ENCODE assay signal across 8 mouse cellular contexts in the genomic region with DNA sequence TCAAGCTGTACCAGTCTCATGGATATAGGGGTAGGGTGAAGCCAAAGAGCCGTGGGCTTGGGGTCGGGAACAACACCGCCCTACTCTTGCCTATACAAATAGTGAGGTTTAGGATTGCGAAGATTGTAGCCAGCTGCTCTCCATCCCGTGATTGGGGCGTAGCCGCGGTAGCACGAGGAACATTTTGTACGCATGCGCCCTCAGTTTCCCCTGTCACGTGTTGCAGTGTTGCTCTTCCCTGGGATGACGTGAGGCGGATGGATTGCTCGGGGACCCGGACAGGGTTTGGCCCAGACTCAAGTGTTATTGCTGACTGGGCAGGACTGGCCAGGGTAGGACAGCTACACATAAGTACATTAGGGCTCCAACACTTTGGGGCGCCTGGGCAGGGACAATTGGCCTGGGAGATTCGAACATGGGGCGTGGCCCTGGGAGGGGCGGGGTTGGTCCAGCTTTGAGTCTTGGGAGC. TPM values are rescaled to one million over a fixed set of nuclear protein-coding genes. Genes with fewer than 3 reads are reported as not detected.
DNase-seq lines count a peak whose midpoint lies in the region; ATAC-seq and TF ChIP-seq lines count a peak whose summit lies in the region.

No protein-coding gene starts in this region.

- H3K4me1 ChIP-seq in cortical plate, adult 2 months (ENCODE audit: control insufficient read depth, insufficient read depth, low read length), result no peaks in the 10 kb centered on the region
- H3K4me1 ChIP-seq in megakaryocyte, embryonic 14.5 days, result peaks cover 25% of the 10 kb centered on the region

- peak overlapping the region; percentile 96 for H3K27ac ChIP-seq in cortical plate, adult 2 months (ENCODE audit: insufficient read depth, low read length)

- DNase-seq in gastrocnemius, adult 8-10 months (ENCODE audit: low spot score in 2 of 2), result peak; percentile 81 to 84
- DNase-seq in hindlimb bud, embryonic 11.5 days (ENCODE audit: extremely low spot score, low read depth, low spot score), result peak; percentile 62
- DNase-seq in left cerebral cortex, adult 8-10 months (ENCODE audit: low spot score in 2 of 2), result peak; percentile 79 to 89
- peak; percentile 93 to 94 for DNase-seq in right cerebral cortex, postnatal 10 days (ENCODE audit: low spot score in 2 of 2)
- DNase-seq in urinary bladder, postnatal 25 days (ENCODE audit: low spot score), result peak; percentile 72

- ATAC-seq in activated CD4-positive, CD25-positive, alpha-beta regulatory T cell, adult 4 months, result peak; percentile 64

- H3K9me3 ChIP-seq in megakaryocyte, embryonic 14.5 days, result no peaks in the 10 kb centered on the region

- H3K36me3 ChIP-seq in megakaryocyte, embryonic 14.5 days (replicated peaks; ENCODE audit: low read length), result peaks cover 8% of the 10 kb centered on the region

- H3K4me3 ChIP-seq in cortical plate, adult 2 months (ENCODE audit: insufficient read depth, low read length), result peak overlapping the region; percentile 42
- peak overlapping the region; percentile 98 for H3K4me3 ChIP-seq in megakaryocyte, embryonic 14.5 days (replicated peaks)

- TF ChIP-seq POLR2A in cortical plate, adult 2 months (IDR thresholded peaks at IDR 0.05; ENCODE audit: extremely low read depth, insufficient read depth, low read length), result peak; percentile 79

- no peak for TF ChIP-seq CTCF in cortical plate, adult 2 months (IDR thresholded peaks at IDR 0.05; ENCODE audit: extremely low read depth, insufficient read depth, low read length)

- no peaks in the 10 kb centered on the region for H3K27me3 ChIP-seq in megakaryocyte, embryonic 14.5 days (replicated peaks)

RNA-seq across cellular contexts. Expression of a gene that starts 0.5 kb away (rescaled TPM):
- polyA plus RNA-seq in activated CD4-positive, CD25-positive, alpha-beta regulatory T cell, adult 4 months (2017; shearing (Covaris generic)), result 1 to 10 TPM; 2.9 TPM
- polyA plus RNA-seq in cortical plate, adult 2 months (2012; rRNA removed), result 3.2 and 4.1 TPM in 2 replicates
- total RNA-seq in gastrocnemius, adult 8-10 months (2022), result 1 to 10 TPM in 3 of 4 experiments, under 1 TPM in 1; 0.90 to 2.3 (median 1.4) TPM
- 1 to 10 TPM; 1.4 to 2.9 (median 1.8) TPM for total RNA-seq in left cerebral cortex, adult 8-10 months (2022)
- 35.7 and 93.0 TPM in 2 replicates for polyA plus RNA-seq in megakaryocyte, embryonic 14.5 days (2012; ENCODE audit: insufficient read depth, low replicate concordance)

RNA-seq across cellular contexts. Expression of a gene that starts 0.8 kb away (rescaled TPM):
- under 1 TPM; 0.33 to 0.48 TPM for polyA plus RNA-seq in activated CD4-positive, CD25-positive, alpha-beta regulatory T cell, adult 4 months (2017; shearing (Covaris generic))
- polyA plus RNA-seq in cortical plate, adult 2 months (2012; rRNA removed), result 0.19 and 0.38 TPM in 2 replicates
- not detected for total RNA-seq in gastrocnemius, adult 8-10 months (2022)
- under 1 TPM; 0.36 to 0.50 (median 0.38) TPM for total RNA-seq in left cerebral cortex, adult 8-10 months (2022)
- polyA plus RNA-seq in megakaryocyte, embryonic 14.5 days (2012; ENCODE audit: insufficient read depth, low replicate concordance), result not detected in 2 replicates

RNA-seq across cellular contexts. Expression of a gene that starts 10.8 kb away (rescaled TPM):
- 1 to 10 TPM; 3.8 to 5.2 TPM for polyA plus RNA-seq in activated CD4-positive, CD25-positive, alpha-beta regulatory T cell, adult 4 months (2017; shearing (Covaris generic))
- 439 and 458 TPM in 2 replicates for polyA plus RNA-seq in cortical plate, adult 2 months (2012; rRNA removed)
- total RNA-seq in gastrocnemius, adult 8-10 months (2022), result 1 to 10 TPM; 1.1 to 7.3 (median 3.4) TPM
- 100 to 1,000 TPM; 377 to 471 (median 424) TPM for total RNA-seq in left cerebral cortex, adult 8-10 months (2022)
- polyA plus RNA-seq in megakaryocyte, embryonic 14.5 days (2012; ENCODE audit: insufficient read depth, low replicate concordance), result 0.34 TPM in 1 of 2 replicates, not detected in the other

RNA-seq across cellular contexts. Expression of a gene that starts 27.8 kb away (rescaled TPM):
- 100 to 1,000 TPM; 121 to 130 TPM for polyA plus RNA-seq in activated CD4-positive, CD25-positive, alpha-beta regulatory T cell, adult 4 months (2017; shearing (Covaris generic))
- polyA plus RNA-seq in cortical plate, adult 2 months (2012; rRNA removed), result 135 and 141 TPM in 2 replicates
- 10 to 100 TPM; 21.4 to 31.1 (median 26.4) TPM for total RNA-seq in gastrocnemius, adult 8-10 months (2022)
- 10 to 100 TPM; 60.6 to 74.5 (median 62.8) TPM for total RNA-seq in left cerebral cortex, adult 8-10 months (2022)
- 78.7 and 108 TPM in 2 replicates for polyA plus RNA-seq in megakaryocyte, embryonic 14.5 days (2012; ENCODE audit: insufficient read depth, low replicate concordance)

RNA-seq across cellular contexts. Expression of a gene that starts 33.9 kb away (rescaled TPM):
- 1 to 10 TPM; 2.9 to 6.4 TPM for polyA plus RNA-seq in activated CD4-positive, CD25-positive, alpha-beta regulatory T cell, adult 4 months (2017; shearing (Covaris generic))
- polyA plus RNA-seq in cortical plate, adult 2 months (2012; rRNA removed), result 23.6 and 24.7 TPM in 2 replicates
- total RNA-seq in gastrocnemius, adult 8-10 months (2022), result 1 to 10 TPM in 2 of 4 experiments, under 1 TPM in 1, not detected in 1; 0.73 to 1.7 (median 1.3) TPM
- total RNA-seq in left cerebral cortex, adult 8-10 months (2022), result 10 to 100 TPM in 1 of 4 experiments, 1 to 10 TPM in 3; 7.4 to 10.5 (median 8.8) TPM
- polyA plus RNA-seq in megakaryocyte, embryonic 14.5 days (2012; ENCODE audit: insufficient read depth, low replicate concordance), result 2.6 TPM in 1 of 2 replicates, not detected in the other

Comparison
In these comparisons a context has a peak if more than half of its experiments do, and no peak if none do; other contexts are left out.
1. Peak in every context shown above with its lines: DNase-seq, ATAC-seq, H3K4me3 ChIP-seq and H3K27ac ChIP-seq.
2. RNA of a gene that starts 10.8 kb away (polyA plus RNA-seq): 439 to 458 TPM in cortical plate, adult 2 months; 3.8 to 5.2 TPM in activated CD4-positive, CD25-positive, alpha-beta regulatory T cell, adult 4 months and 0.34 TPM in megakaryocyte, embryonic 14.5 days; every median in the first group is over 10 times any median in the second.